ENCODE assay signal across 8 mouse cellular contexts in genomic region chr19:46350168-46350932, GRCm38 (mm10). TPM values are rescaled to one million over a fixed set of nuclear protein-coding genes. Genes with fewer than 3 reads are reported as not detected.
DNase-seq lines count a peak whose midpoint lies in the region; ATAC-seq and TF ChIP-seq lines count a peak whose summit lies in the region.

Gene 2310034G01Rik, minus strand, starts transcription at chr19:46350302.

- H3K9me3 ChIP-seq in hindbrain, postnatal 0 days (ENCODE audit: low read length) = no peaks in the 10 kb centered on the region

- no peak for TF ChIP-seq EP300 in heart, adult 2 months (IDR thresholded peaks at IDR 0.05; ENCODE audit: insufficient read depth, low read depth, low read length)

- H3K4me2 ChIP-seq in hindbrain, postnatal 0 days (ENCODE audit: low read depth, low read length) = peak within 1 kb of the TSS; percentile 91

- no peaks in the 10 kb centered on the region for H3K79me2 ChIP-seq in heart, adult 2 months (replicated peaks; ENCODE audit: control insufficient read depth, insufficient read depth, low read length)

- H3K4me3 ChIP-seq in heart, adult 2 months = peak within 1 kb of the TSS; percentile 68
- H3K4me3 ChIP-seq in hindbrain, postnatal 0 days (ENCODE audit: low read length) = peak within 1 kb of the TSS; percentile 67

- peak within 1 kb of the TSS; percentile 76 for H3K9ac ChIP-seq in heart, adult 2 months (ENCODE audit: low read depth, low read length)
- H3K9ac ChIP-seq in hindbrain, postnatal 0 days (replicated peaks; ENCODE audit: low read length) = peak within 1 kb of the TSS; percentile 87

- DNase-seq in heart, adult 2 months = no peak
- no peak for DNase-seq in heart, postnatal 25 days (ENCODE audit: low spot score)
- peak; percentile 49 to 74 for DNase-seq in cerebellum, postnatal 25 days
- no peak for DNase-seq in hindbrain, postnatal 0 days (ENCODE audit: low spot score)
- no peak for DNase-seq in right cerebral cortex, postnatal 4 days
- no peak for DNase-seq in B cell, adult 2 months
- DNase-seq in left cerebral cortex, postnatal 36 days (ENCODE audit: low spot score in 2 of 2) = no peak

- no peaks in the 10 kb centered on the region for H3K27me3 ChIP-seq in heart, adult 2 months (ENCODE audit: control insufficient read depth, insufficient read depth, low read length)
- no peaks in the 10 kb centered on the region for H3K27me3 ChIP-seq in hindbrain, postnatal 0 days (ENCODE audit: insufficient read depth, low read length)

- no peak for ATAC-seq in hindbrain, postnatal 0 days
- ATAC-seq in megakaryocyte, adult 5-6 weeks (ENCODE audit: poor library complexity, severe bottlenecking) = peak; percentile 56

- H3K4me1 ChIP-seq in heart, adult 2 months (ENCODE audit: control insufficient read depth, insufficient read depth, low read length) = no peaks in the 10 kb centered on the region
- H3K4me1 ChIP-seq in hindbrain, postnatal 0 days (ENCODE audit: insufficient read depth, low read length) = no peaks in the 10 kb centered on the region; the same call in 1 of the 2 replicates

- 47% methylated on average over 10 of the region's 10 CpGs for WGBS in heart, adult 2 months
- WGBS in hindbrain, postnatal 0 days = 53% methylated on average over 10 of the region's 10 CpGs

- no peak for TF ChIP-seq CTCF in heart, adult 2 months (IDR thresholded peaks at IDR 0.05)
- TF ChIP-seq CTCF in hindbrain, postnatal 0 days (IDR thresholded peaks at IDR 0.05; ENCODE audit: low read depth) = no peak

- intact Hi-C loops in heart, adult 2 months (cut with DNase I) = no loop called here
- intact Hi-C loops in heart, postnatal 25 days (cut with DNase I) = no loop called here
- intact Hi-C loops in left cerebral cortex, postnatal 36 days (cut with DNase I) = no loop called here

- TF ChIP-seq POLR2A in heart, adult 2 months (IDR thresholded peaks at IDR 0.05; ENCODE audit: insufficient read depth, low read depth, low read length) = no peak

- peak within 1 kb of the TSS; percentile 71 for H3K27ac ChIP-seq in heart, adult 2 months
- H3K27ac ChIP-seq in hindbrain, postnatal 0 days = peak within 1 kb of the TSS; percentile 94

- H3K36me3 ChIP-seq in heart, adult 2 months (ENCODE audit: control insufficient read depth, insufficient read depth, low read length) = no peaks in the 10 kb centered on the region
- H3K36me3 ChIP-seq in hindbrain, postnatal 0 days (ENCODE audit: insufficient read depth, low read length) = no peaks in the 10 kb centered on the region

RNA-seq across cellular contexts. Expression of gene 2310034G01Rik, which starts in this region (rescaled TPM):
- total RNA-seq in heart, adult 2 months (2021) = under 1 TPM; 0.34 to 0.43 TPM
- 0.66 and 0.73 TPM in 2 replicates for polyA plus RNA-seq in heart, adult 2 months (2012; rRNA removed)
- under 1 TPM; 0.36 to 0.70 TPM for total RNA-seq in heart, postnatal 25 days (2021)
- total RNA-seq in hindbrain, postnatal 0 days (2014; rRNA removed) = 0.89 and 3.3 TPM in 2 replicates
- polyA plus RNA-seq in hindbrain, postnatal 0 days (2015; fragmentation: Nextera tagmentation; extraction: Ambion mirVana) = 1.7 and 2.5 TPM in 2 replicates
- total RNA-seq in megakaryocyte, adult 5-6 weeks (2015) = 0.18 TPM in 1 of 2 replicates, not detected in the other
- total RNA-seq in megakaryocyte, adult 5-6 weeks (2017) = 0.48 and 0.53 TPM in 2 replicates
- under 1 TPM; 0.62 to 0.68 TPM for total RNA-seq in left cerebral cortex, postnatal 36 days (2021)

Comparison
In these comparisons a context has a peak if more than half of its experiments do, and no peak if none do; other contexts are left out.
1. Peak in ATAC-seq in megakaryocyte, adult 5-6 weeks; RNA of the gene not detected or under 1 TPM.
2. DNase-seq: peak in cerebellum, postnatal 25 days (2 of 2); none in heart, adult 2 months (0 of 2), heart, postnatal 25 days (single experiment), hindbrain, postnatal 0 days (single experiment), right cerebral cortex, postnatal 4 days (single experiment), B cell, adult 2 months (0 of 2) and left cerebral cortex, postnatal 36 days (0 of 2).